ENCODE assay signal across 13 mouse cellular contexts in genomic region chr4:137815473-137815872, GRCm38 (mm10).
"Had no signal": no experiment of that assay in that cellular context is flagged by ENCODE, and none has a peak within 500 bp of the region (broad histone marks: within the 10 kb centered on the region; RNA-seq: fewer than 3 reads in every experiment).

No protein-coding gene starts in this region.

- H3K9ac ChIP-seq: lung, embryonic 14.5 days; neural tube, embryonic 13.5 days; stomach, embryonic 15.5 days had no signal

- H3K4me3 ChIP-seq: left cerebral cortex, adult 2 months; limb, embryonic 10.5 days; midbrain, embryonic 10.5 days; neural tube, embryonic 13.5 days; stomach, embryonic 15.5 days had no signal

- H3K4me2 ChIP-seq: liver, embryonic 11.5 days; lung, embryonic 14.5 days; neural tube, embryonic 13.5 days; stomach, embryonic 15.5 days had no signal

- H3K9me3 ChIP-seq: limb, embryonic 10.5 days; midbrain, embryonic 10.5 days; neural tube, embryonic 13.5 days; stomach, embryonic 15.5 days had no signal

- H3K27ac ChIP-seq: left cerebral cortex, adult 2 months; limb, embryonic 10.5 days; midbrain, embryonic 10.5 days; neural tube, embryonic 13.5 days; stomach, embryonic 15.5 days had no signal

- DNase-seq: kidney, adult 8-10 months; kidney, postnatal 25 days; lung, embryonic 14.5 days; midbrain, embryonic 14.5 days; retina, postnatal 1 day; thymus, adult 2 months; thymus, postnatal 36 days had no signal

- H3K36me3 ChIP-seq: limb, embryonic 10.5 days; midbrain, embryonic 10.5 days; neural tube, embryonic 13.5 days; stomach, embryonic 15.5 days had no signal

- H3K27me3 ChIP-seq: neural tube, embryonic 13.5 days; stomach, embryonic 15.5 days had no signal
